Mouse (Mus musculus): ENCODE measurements around the gene Sparc. TPM values are rescaled to one million over a fixed set of nuclear protein-coding genes. Genes with fewer than 3 reads are reported as not detected.
A peak's percentile ranks its signal among the peaks of the same experiment; 100 is the strongest.

The Sparc gene
- polyA plus RNA-seq, 1 experiment from 2014 or later: 3,074 TPM

DNA sequence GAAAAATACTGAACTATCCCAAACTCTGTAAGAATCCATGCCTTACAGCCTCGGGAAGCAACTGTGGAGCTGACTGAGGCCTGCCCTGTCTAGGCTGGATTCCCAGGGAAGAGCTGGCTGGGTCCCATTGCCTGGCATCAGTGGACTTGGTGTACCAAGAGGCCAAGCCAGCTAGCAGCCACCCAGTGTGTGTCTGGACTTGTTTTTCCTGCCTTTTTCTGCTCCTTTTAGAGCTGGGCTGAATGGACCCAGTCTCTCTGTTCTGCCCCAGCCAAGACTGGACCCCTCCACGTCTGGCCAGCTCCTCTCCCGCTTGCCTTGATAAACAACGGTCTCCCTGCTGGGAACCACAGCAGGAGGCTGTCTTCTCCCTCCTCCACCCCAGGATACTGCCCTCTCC is 15.0 kb upstream of the Sparc start:
- 40% methylated on average over 4 of the region's 4 CpGs for WGBS

DNA sequence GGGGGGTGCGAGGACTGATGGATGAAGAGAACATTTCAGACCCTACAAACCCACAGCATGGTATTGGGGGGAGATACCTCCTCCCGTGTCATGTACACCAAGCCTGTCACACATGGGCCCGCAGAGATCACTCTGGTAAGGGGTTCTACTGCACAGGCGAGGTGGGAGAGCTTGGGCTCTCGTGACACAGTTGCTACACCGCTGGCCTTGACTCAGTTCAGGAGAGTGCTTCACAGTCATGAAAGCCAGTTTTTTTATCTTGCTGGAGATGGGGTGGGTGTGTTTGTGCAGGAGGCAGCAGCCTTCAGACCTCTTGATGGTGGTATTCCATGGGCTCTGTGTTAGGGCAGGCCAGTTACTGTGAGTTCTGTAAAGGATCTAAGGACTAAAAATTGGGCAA is 13.1 kb upstream of the Sparc start:
- 87% methylated on average over 6 of the region's 6 CpGs for WGBS
- peaks cover 5% of the 10 kb centered on the region; the same call in 1 of the 2 replicates for H3K4me1 ChIP-seq

More for the DNA sequence above, 15.0 kb upstream of the Sparc start:
- no peak overlapping the region for H3K4me3 ChIP-seq (replicated peaks)
- H3K36me3 ChIP-seq: no peaks in the 10 kb centered on the region
- H3K4me2 ChIP-seq (replicated peaks): no peak overlapping the region
- ATAC-seq (ENCODE audit: insufficient number of reproducible peaks, low FRiP score, low TSS enrichment, low read depth): no peak
- H3K9me3 ChIP-seq (replicated peaks): no peaks in the 10 kb centered on the region
- no peak overlapping the region for H3K27ac ChIP-seq (replicated peaks)
- H3K9ac ChIP-seq: no peak overlapping the region
- H3K27me3 ChIP-seq: no peaks in the 10 kb centered on the region
- H3K4me1 ChIP-seq: 0 out of 2 replicates have a peak, but pooled peaks cover 1% of the 10 kb centered on the region

DNA sequence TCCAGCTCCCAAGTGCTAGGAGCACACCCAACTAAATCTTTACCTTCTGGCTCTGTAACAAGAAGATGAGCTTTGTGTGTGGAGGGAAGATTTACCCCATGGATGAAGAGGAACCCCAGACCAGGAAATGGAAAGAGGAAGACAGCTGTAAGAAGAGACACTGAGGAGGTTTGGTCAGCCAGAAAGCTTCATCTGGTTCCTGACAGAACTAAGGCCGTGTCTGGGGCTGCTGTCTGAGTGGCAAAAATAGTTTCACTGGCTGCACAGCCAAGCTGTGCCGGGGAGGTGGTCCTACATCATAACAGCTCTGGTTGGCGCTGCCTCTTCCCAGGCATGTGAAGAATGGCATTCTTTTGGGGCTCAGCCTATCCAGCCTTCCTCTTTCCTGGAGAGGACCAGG is 10.0 kb upstream of the Sparc start:
- 19% methylated on average over 3 of the region's 3 CpGs for WGBS
- no peak overlapping the region for H3K9ac ChIP-seq
- H3K4me3 ChIP-seq (replicated peaks): no peak overlapping the region
- no peak overlapping the region for H3K4me2 ChIP-seq (replicated peaks)
- ATAC-seq (ENCODE audit: insufficient number of reproducible peaks, low FRiP score, low TSS enrichment, low read depth): no peak; the same call in 1 of the 2 replicates
- peaks cover 15% of the 10 kb centered on the region for H3K4me1 ChIP-seq
- no peaks in the 10 kb centered on the region for H3K9me3 ChIP-seq (replicated peaks)
- peak overlapping the region; percentile 63 for H3K27ac ChIP-seq (replicated peaks)
- H3K36me3 ChIP-seq: no peaks in the 10 kb centered on the region
- H3K27me3 ChIP-seq: no peaks in the 10 kb centered on the region

More for the DNA sequence above, 13.1 kb upstream of the Sparc start:
- Histone ChIP-seq H3K4me3 (replicated peaks) (no peak overlapping the region), H3K9me3 (replicated peaks) (no peaks in the 10 kb centered on the region), H3K4me2 (replicated peaks) (no peak overlapping the region), H3K36me3 (no peaks in the 10 kb centered on the region), H3K27ac (replicated peaks) (no peak overlapping the region), H3K9ac (no peak overlapping the region), H3K27me3 (no peaks in the 10 kb centered on the region)
- no peak for ATAC-seq (ENCODE audit: insufficient number of reproducible peaks, low FRiP score, low TSS enrichment, low read depth)

DNA sequence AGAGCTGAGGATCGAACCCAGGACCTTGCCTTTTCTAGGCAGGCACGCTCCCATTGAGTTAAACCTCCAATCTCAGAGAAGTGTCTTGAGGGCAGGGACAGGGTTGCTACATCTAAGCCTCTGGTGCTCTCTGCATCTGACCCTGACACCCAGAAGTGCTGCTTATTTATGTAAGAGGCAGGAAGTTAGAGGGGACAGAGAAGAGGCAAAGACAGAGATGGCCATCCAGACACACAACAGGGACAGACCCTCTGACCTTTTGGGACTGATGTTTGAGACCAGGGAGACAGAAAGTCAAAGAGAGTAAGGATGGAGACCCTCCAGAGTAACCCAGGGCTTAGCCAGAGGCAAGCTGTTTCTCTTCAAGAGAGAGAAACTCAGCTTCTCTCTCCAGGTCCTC is 7.0 kb upstream of the Sparc start:
- Histone ChIP-seq H3K36me3 (no peaks in the 10 kb centered on the region), H3K27ac (replicated peaks) (no peak overlapping the region), H3K4me2 (replicated peaks) (no peak overlapping the region), H3K27me3 (no peaks in the 10 kb centered on the region), H3K4me1 (peaks cover 26% of the 10 kb centered on the region), H3K4me3 (replicated peaks) (no peak overlapping the region), H3K9ac (no peak overlapping the region), H3K9me3 (replicated peaks) (no peaks in the 10 kb centered on the region)
- WGBS: 86% methylated on average over 2 of the region's 2 CpGs
- ATAC-seq (ENCODE audit: insufficient number of reproducible peaks, low FRiP score, low TSS enrichment, low read depth): no peak

DNA sequence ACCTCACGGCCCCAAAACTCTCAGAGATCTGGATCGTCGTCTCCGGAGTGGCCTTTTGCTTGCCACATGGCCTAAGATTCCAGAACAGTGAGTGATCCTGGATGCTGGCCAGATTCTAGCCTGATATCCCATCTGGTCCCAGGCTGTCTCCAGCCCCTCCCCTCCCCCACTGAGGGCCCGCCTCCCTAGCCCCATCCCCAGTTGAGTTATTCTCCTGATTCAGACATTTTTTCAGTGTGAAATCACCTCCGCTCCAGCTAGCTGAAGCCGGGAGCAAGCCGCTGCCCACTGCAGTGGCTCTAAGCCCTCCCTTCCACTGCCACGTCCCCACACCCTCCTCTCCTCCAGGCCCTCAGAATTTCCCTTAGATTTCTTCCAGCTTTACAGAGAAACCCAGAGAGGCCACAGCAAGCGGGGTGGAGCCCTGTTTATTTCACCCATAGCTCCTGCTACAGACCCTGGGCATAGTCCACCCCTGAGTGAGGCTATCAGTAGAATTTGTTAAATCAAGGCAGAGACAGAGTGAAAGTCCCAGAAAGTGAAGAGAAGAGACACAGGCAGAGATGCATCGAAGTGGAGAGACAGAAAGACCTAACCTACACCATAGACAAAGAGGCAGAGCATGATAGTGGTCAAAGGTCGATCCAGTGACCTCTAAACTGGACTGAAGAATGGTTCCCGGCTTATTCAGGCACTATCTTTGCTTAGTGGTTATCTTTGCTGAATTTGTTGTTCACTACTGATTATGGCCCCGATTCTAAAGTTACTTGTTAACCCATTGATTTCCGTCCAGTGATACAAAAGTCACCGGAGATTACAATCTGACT is 5.4 kb upstream of the Sparc start:
- H3K4me1 ChIP-seq: peaks cover 42% of the 10 kb centered on the region
- no peaks in the 10 kb centered on the region for H3K27me3 ChIP-seq
- no peaks in the 10 kb centered on the region for H3K9me3 ChIP-seq (replicated peaks)
- H3K4me3 ChIP-seq (replicated peaks): 0 out of 2 replicates have a peak overlapping the region, but pooled peaks have one; percentile 10
- no peak overlapping the region for H3K9ac ChIP-seq
- peak overlapping the region; percentile 92 for H3K27ac ChIP-seq (replicated peaks)
- peak overlapping the region; percentile 12; the same call in 1 of the 2 replicates for H3K4me2 ChIP-seq (replicated peaks)
- 31% methylated on average over 16 of the region's 16 CpGs for WGBS
- peak; percentile 89 for ATAC-seq (ENCODE audit: insufficient number of reproducible peaks, low FRiP score, low TSS enrichment, low read depth)
- H3K36me3 ChIP-seq: no peaks in the 10 kb centered on the region

DNA sequence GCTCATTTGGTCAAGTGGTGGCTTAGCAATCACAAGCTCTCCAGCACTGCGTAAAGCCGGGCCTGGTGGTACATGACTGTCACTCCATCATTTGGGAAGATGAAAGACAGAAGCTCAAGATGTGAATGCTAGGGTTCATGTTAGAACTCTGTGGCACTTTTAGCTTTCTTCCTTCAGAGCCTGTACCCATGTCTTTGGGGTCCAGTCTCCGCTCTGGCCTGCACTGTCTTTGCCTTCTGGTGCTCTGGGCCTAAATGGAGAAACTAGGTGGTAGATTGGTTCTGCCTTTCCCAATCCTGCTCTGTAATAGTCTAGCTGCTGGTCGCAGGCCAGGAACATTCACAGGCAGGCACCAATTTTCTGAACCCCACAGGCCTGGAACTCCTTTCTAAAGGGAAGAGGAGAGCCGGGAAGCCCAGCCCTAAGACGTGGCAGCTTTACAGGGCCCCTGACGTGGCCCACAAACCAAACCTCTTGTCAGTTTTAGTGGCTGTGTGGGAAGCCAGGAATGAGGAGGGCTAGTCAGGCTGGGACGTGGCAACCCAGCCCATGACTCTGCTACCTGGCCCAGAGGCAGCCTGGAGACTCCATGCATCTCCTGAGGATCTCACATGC is 1.9 kb upstream of the Sparc start:
- H3K27ac ChIP-seq (replicated peaks): peak overlapping the region; percentile 79
- no peak for ATAC-seq (ENCODE audit: insufficient number of reproducible peaks, low FRiP score, low TSS enrichment, low read depth)
- 65% methylated on average over 8 of the region's 8 CpGs for WGBS
- H3K4me3 ChIP-seq (replicated peaks): no peak overlapping the region
- H3K9ac ChIP-seq: no peak overlapping the region
- no peaks in the 10 kb centered on the region for H3K27me3 ChIP-seq
- no peaks in the 10 kb centered on the region for H3K9me3 ChIP-seq (replicated peaks)
- H3K4me2 ChIP-seq (replicated peaks): no peak overlapping the region
- peaks cover 47% of the 10 kb centered on the region for H3K4me1 ChIP-seq
- no peaks in the 10 kb centered on the region for H3K36me3 ChIP-seq

DNA sequence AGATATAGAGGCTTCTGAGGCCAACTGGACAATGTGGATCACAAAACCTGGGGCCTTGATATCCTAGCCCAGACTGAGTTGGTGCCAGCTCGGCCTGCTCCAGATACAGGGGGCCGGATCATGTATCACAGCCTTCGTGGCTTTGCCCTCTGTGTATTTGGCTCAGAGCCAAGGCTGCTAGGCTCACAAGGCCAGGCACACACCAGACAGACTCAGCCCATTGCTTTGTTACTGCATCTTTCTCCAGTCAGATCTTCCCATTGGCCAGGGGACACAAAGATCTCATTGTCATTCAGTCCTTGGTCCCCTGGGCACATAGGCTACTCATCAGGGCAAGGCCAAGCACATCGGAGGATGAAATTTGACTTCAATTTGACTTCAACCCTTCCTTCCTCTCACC is 773 bp upstream of the Sparc start:
- Histone ChIP-seq H3K4me2 (replicated peaks) (no peak overlapping the region), H3K4me1 (peaks cover 45% of the 10 kb centered on the region), H3K9me3 (replicated peaks) (no peaks in the 10 kb centered on the region), H3K27me3 (no peaks in the 10 kb centered on the region), H3K27ac (replicated peaks) (peak overlapping the region; percentile 79), H3K9ac (no peak overlapping the region), H3K36me3 (no peaks in the 10 kb centered on the region), H3K4me3 (replicated peaks) (no peak overlapping the region)
- 15% methylated on average over 4 of the region's 4 CpGs for WGBS
- peak; percentile 41; the same call in 1 of the 2 replicates for ATAC-seq (ENCODE audit: insufficient number of reproducible peaks, low FRiP score, low TSS enrichment, low read depth)

DNA sequence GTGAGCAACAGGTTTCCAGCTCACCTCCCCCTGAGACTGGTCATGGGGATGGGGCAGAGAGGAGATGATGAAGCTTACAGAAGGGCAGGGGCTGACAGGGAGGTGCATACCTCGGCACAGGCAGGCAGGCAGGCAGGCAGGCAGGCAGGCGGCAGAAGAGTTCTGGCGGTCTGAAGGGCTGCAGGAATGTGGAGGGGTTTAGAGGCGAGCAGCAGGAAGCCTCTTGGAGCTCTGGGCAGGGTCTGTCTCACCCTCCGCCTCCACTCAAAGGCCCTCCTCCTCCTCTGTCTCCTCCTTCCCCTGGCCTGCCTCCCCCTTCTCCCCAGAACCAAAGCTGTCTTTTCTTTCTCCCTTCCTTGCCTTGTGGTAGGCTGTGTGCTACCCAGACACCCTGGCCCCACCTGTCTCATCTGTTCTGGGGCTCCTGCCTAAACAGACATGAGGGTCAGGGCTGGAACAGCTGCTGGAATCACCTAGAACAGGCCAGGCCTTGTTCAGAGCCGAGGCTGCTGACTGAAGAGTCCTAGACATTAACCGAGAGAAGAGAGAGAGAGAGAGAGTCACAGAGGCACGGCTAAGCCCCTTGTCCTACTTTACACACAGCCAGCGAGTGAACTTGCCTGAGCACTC is 3.2 kb downstream of the Sparc start:
- Histone ChIP-seq H3K27me3 (no peaks in the 10 kb centered on the region), H3K9ac (peak overlapping the region; percentile 81), H3K4me1 (peaks cover 45% of the 10 kb centered on the region), H3K4me2 (replicated peaks) (peak overlapping the region; percentile 67), H3K4me3 (replicated peaks) (peak overlapping the region; percentile 70), H3K27ac (replicated peaks) (peak overlapping the region; percentile 97), H3K36me3 (no peaks in the 10 kb centered on the region; the same call in 1 of the 2 replicates), H3K9me3 (replicated peaks) (no peaks in the 10 kb centered on the region)
- 1% methylated on average over 9 of the region's 9 CpGs for WGBS
- ATAC-seq (ENCODE audit: insufficient number of reproducible peaks, low FRiP score, low TSS enrichment, low read depth): peak; percentile 93

DNA sequence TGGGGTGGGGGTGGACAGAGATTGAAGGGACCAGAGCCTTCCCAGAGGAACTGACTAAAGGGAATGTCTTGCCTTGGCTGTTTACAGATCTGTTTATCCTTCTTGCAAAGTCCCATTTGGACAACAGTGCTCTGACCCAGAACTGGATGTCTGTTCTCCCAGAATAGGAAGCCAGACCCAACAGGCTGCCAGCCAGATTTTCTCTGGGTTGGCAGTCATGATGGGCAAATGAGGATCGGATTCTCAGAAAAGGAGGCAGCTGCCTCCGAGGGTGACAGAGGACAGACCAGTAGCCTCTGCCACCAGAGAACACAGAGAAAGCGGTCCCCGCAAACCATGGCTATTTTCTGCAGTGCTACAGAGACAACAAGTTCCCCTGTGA is 3.7 kb downstream of the Sparc start:
- peaks cover 45% of the 10 kb centered on the region for H3K4me1 ChIP-seq
- H3K4me3 ChIP-seq (replicated peaks): peak overlapping the region; percentile 70
- WGBS: 2% methylated on average over 4 of the region's 4 CpGs

DNA sequence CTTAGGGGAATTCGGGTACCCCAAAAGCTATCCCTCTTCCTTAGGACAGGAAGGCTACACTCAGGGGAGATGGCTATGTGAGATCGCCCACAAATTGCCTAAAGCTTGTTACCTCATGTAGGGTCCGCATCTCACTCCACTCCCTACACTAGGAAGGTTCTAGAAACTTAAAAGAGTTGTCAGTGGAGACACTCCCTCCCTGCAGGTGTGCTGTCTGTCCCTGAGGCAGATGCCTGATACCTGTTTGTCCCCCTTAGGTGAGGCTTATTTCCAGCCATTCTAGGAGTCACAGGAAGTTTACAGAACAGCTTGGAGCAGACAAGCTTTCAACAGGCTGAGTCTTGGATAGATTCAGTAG is 4.3 kb downstream of the Sparc start:
- WGBS: 3% methylated on average over 3 of the region's 3 CpGs
- H3K27me3 ChIP-seq: no peaks in the 10 kb centered on the region
- H3K9me3 ChIP-seq (replicated peaks): no peaks in the 10 kb centered on the region
- peak overlapping the region; percentile 81 for H3K9ac ChIP-seq
- peaks cover 10% of the 10 kb centered on the region; the same call in 1 of the 2 replicates for H3K36me3 ChIP-seq
- peak overlapping the region; percentile 97 for H3K27ac ChIP-seq (replicated peaks)
- H3K4me3 ChIP-seq (replicated peaks): peak overlapping the region; percentile 70
- peak overlapping the region; percentile 67 for H3K4me2 ChIP-seq (replicated peaks)
- ATAC-seq (ENCODE audit: insufficient number of reproducible peaks, low FRiP score, low TSS enrichment, low read depth): no peak
- H3K4me1 ChIP-seq: peaks cover 43% of the 10 kb centered on the region

More for the DNA sequence above, 3.7 kb downstream of the Sparc start:
- H3K9ac ChIP-seq: peak overlapping the region; percentile 81
- H3K36me3 ChIP-seq: peaks cover 4% of the 10 kb centered on the region; the same call in 1 of the 2 replicates
- H3K4me2 ChIP-seq (replicated peaks): peak overlapping the region; percentile 67
- no peak for ATAC-seq (ENCODE audit: insufficient number of reproducible peaks, low FRiP score, low TSS enrichment, low read depth)
- H3K27ac ChIP-seq (replicated peaks): peak overlapping the region; percentile 97
- no peaks in the 10 kb centered on the region for H3K9me3 ChIP-seq (replicated peaks)
- H3K27me3 ChIP-seq: no peaks in the 10 kb centered on the region

Data from embryonic facial prominence, embryonic 15.5 days (tissue).